Mouse (Mus musculus): ENCODE measurements at regions not wholly inside any gene's neighbourhood (a gene's known extent, or its start where the extent isn't known, plus 50 kb on each side); places are given as distances from the start of the nearest gene placed in this dataset.

- no peak for TF ChIP-seq CTCF (IDR thresholded peaks at IDR 0.05; ENCODE audit: extremely low read depth, insufficient read length, insufficient replicate concordance, low read depth, low read length)
- TF ChIP-seq POLR2A (IDR thresholded peaks at IDR 0.05; ENCODE audit: low read depth, low read length): no peak
Measured at GRCm38 (mm10) chr16:5532281-5532680, 276.5 kb upstream of the Eef2kmt start.
